Mouse (Mus musculus) heart, adult 2 months (tissue): ENCODE measurements around the gene Hist1h2br. TPM values are rescaled to one million over a fixed set of nuclear protein-coding genes. Genes with fewer than 3 reads are reported as not detected.
"Not testable (repeated sequence)": the region's sequence is repeated elsewhere in the genome, so short reads cannot be mapped to it uniquely, and the experiment has no call there.

Experiments used
- DNase-seq, 2 experiments: peaks; one replicate each; pipeline ENCODE4 v3.0.0; 2021
- H3K27ac ChIP-seq: fragments of 200-600 bp; 2 replicates; pipeline ENCODE4 v1.8.1; 2022
- H3K27me3 ChIP-seq: fragments of 200-500 bp; 2 replicates; pipeline ENCODE4 v1.6.1; 2012; ENCODE audit warnings: mild to moderate bottlenecking, low read length, inconsistent platforms, mixed read lengths; ENCODE audit not compliant: control insufficient read depth, insufficient read depth
- H3K36me3 ChIP-seq: fragments of 200-500 bp; 2 replicates; pipeline ENCODE4 v1.6.1; 2012; ENCODE audit warnings: low read length, inconsistent platforms; ENCODE audit not compliant: control insufficient read depth, insufficient read depth
- H3K4me1 ChIP-seq: fragments of 200-500 bp; 2 replicates; pipeline ENCODE4 v1.6.1; 2011; ENCODE audit warnings: low read length; ENCODE audit not compliant: control insufficient read depth, insufficient read depth
- H3K4me3 ChIP-seq: fragments of 200-600 bp; 2 replicates; pipeline ENCODE4 v1.8.1; 2022
- H3K79me2 ChIP-seq: fragments of 200-500 bp; replicated peaks from 2 replicates; pipeline ENCODE4 v1.6.1; 2012; ENCODE audit warnings: mild to moderate bottlenecking, inconsistent platforms, low read length, moderate library complexity, mixed read lengths; ENCODE audit not compliant: control insufficient read depth, insufficient read depth
- H3K9ac ChIP-seq: fragments of 200-500 bp; 2 replicates; pipeline ENCODE4 v1.6.1; 2012; ENCODE audit warnings: low read depth, mild to moderate bottlenecking, control low read depth, inconsistent platforms, low read length, mixed read lengths
- CTCF ChIP-seq: fragments of 200-600 bp; IDR thresholded peaks from 2 replicates; pipeline ENCODE4 v1.8.1; 2022; ENCODE audit warnings: antibody characterized with exemption, mild to moderate bottlenecking, moderate library complexity
- EP300 ChIP-seq: fragments of 200-500 bp; IDR thresholded peaks from 2 replicates; pipeline ENCODE4 v1.6.1; 2011; ENCODE audit warnings: low read depth, low read length, control low read depth; ENCODE audit not compliant: insufficient read depth
- POLR2A ChIP-seq: fragments of 200-500 bp; IDR thresholded peaks from 2 replicates; pipeline ENCODE4 v1.6.1; 2011; ENCODE audit warnings: mild to moderate bottlenecking, low read depth, low read length, control low read depth; ENCODE audit not compliant: insufficient read depth
- WGBS: fragments of 180-500 bp; shearing (Covaris S2); methylation state at CpG from one replicate; pipeline ENCODE4 v1.1.7; 2018; 5-methylcytosine and 5-hydroxymethylcytosine counted together
- intact Hi-C: fragments of 180-260 bp; cut with DNase I; formaldehyde crosslinking; loops from one replicate; pipeline ENCODE4 v1.15.1; 2025
- long read RNA-seq: library from polyadenylated mRNA; stranded (forward); transcript quantifications from one replicate; pipeline ENCODE4 v2.0.0, GENCODE M21; 2021
- polyA plus RNA-seq: library from polyadenylated mRNA; depleted of rRNA; stranded (reverse); fragments of >200 nt; gene quantifications from 2 replicates; pipeline ENCODE4 v1.2.3, GENCODE M21; 2012; rRNA removed
- total RNA-seq, 2 experiments: library from RNA; stranded (reverse); gene quantifications; 2 replicates each; pipeline ENCODE4 v1.2.3; 2021

The Hist1h2br gene
- total RNA-seq = 10 to 100 TPM; 24.3 to 26.7 TPM
- 3.5 and 12.7 TPM in 2 replicates for polyA plus RNA-seq
- long read RNA-seq, partial matches to known transcripts = 0 of 2 reads
- long read RNA-seq, other reads (novel, unspliced or antisense) = 1 of 2 reads

GRCm38 (mm10) chr13:21833461-21833860 lies at the start of gene Hist1h2br, which contains the start of gene Hist1h2ap:
Hist1h2br (plus strand) TSS chr13:21833743.
Hist1h2ap (minus strand) TSS chr13:21833507.
- H3K9ac ChIP-seq, H3K27ac ChIP-seq, H3K4me3 ChIP-seq, H3K36me3 ChIP-seq, H3K4me1 ChIP-seq, H3K79me2 ChIP-seq, DNase-seq, H3K27me3 ChIP-seq, intact Hi-C loops: not testable (repeated sequence)
- WGBS = no CpG with 5 or more reads among the region's 24 CpGs

- WGBS = 75% methylated on average over 6 of the region's 6 CpGs
- no peak overlapping the region for H3K27ac ChIP-seq
- intact Hi-C loops = loop anchor here (10.0 kb wide), 1 partner anchor 1800 kb away; the partner anchor contains the start of gene Hist1h4d
These were observed 49.2 kb upstream of the Hist1h2br start for GRCm38 (mm10) chr13:21784311-21784710.

GRCm38 (mm10) chr13:21786189-21786898 lies 47.2 kb upstream of the Hist1h2br start:
- no peaks in the 10 kb centered on the region for H3K79me2 ChIP-seq
- no peak overlapping the region; the same call in 1 of the 2 replicates for H3K27ac ChIP-seq
- no peak overlapping the region for H3K4me3 ChIP-seq
- intact Hi-C loops = loop anchor here (2.0 to 10.0 kb wide), 2 partner anchors 34 to 1798 kb away; partner anchors contain the start of genes Hist1h2ak and Hist1h4d
- no peak for TF ChIP-seq POLR2A
- TF ChIP-seq EP300 = no peak
- no peak for TF ChIP-seq CTCF
- H3K27me3 ChIP-seq = no peaks in the 10 kb centered on the region
- DNase-seq = no peak
- peak overlapping the region; percentile 61; the same call in 1 of the 2 replicates for H3K9ac ChIP-seq
- WGBS = 18% methylated on average over 8 of the region's 8 CpGs
- H3K36me3 ChIP-seq = no peaks in the 10 kb centered on the region
- peaks cover 2% of the 10 kb centered on the region; the same call in 1 of the 2 replicates for H3K4me1 ChIP-seq

More at GRCm38 (mm10) chr13:21784311-21784710, 49.2 kb upstream of the Hist1h2br start:
- Histone ChIP-seq H3K4me1 (peaks cover 2% of the 10 kb centered on the region; the same call in 1 of the 2 replicates), H3K4me3 (no peak overlapping the region), H3K9ac (no peak overlapping the region), H3K27me3 (no peaks in the 10 kb centered on the region), H3K79me2 (no peaks in the 10 kb centered on the region), H3K36me3 (no peaks in the 10 kb centered on the region)
- TF ChIP-seq CTCF (no peak), POLR2A (no peak), EP300 (no peak)
- DNase-seq = no peak

- intact Hi-C loops = loop anchor here (2.0 to 10.0 kb wide), 2 partner anchors 34 to 1798 kb away; partner anchors contain the start of genes Hist1h2ak and Hist1h4d
- not testable (repeated sequence) for H3K27ac ChIP-seq, H3K79me2 ChIP-seq, H3K27me3 ChIP-seq, H3K4me1 ChIP-seq, H3K36me3 ChIP-seq
- peak; percentile 13; the same call in 1 of the 2 replicates for TF ChIP-seq CTCF
- TF ChIP-seq POLR2A = peak; percentile 75; the same call in 1 of the 2 replicates
- H3K9ac ChIP-seq = peak within 1 kb of the TSS; percentile 61; the same call in 1 of the 2 replicates
- under 1% methylated on average over 42 of the region's 63 CpGs for WGBS
- peak; percentile 81 to 90 for DNase-seq
- peak within 1 kb of the TSS; percentile 29 for H3K4me3 ChIP-seq
These were observed 46.5 kb upstream of the Hist1h2br start, which contains the start of the genes Hist1h2an and Hist1h2bp for GRCm38 (mm10) chr13:21786899-21787629. Hist1h2an (minus strand) TSS chr13:21787218. Hist1h2bp (plus strand) TSS chr13:21787461.

GRCm38 (mm10) chr13:21787760-21788593 lies 45.6 kb upstream of the Hist1h2br start:
- no peaks in the 10 kb centered on the region for H3K79me2 ChIP-seq
- H3K27ac ChIP-seq = no peak overlapping the region
- no peaks in the 10 kb centered on the region for H3K27me3 ChIP-seq
- DNase-seq = no peak
- no peak for TF ChIP-seq CTCF
- WGBS = 42% methylated on average over 17 of the region's 21 CpGs
- intact Hi-C loops = loop anchor here (2.0 to 10.0 kb wide), 2 partner anchors 35 to 1797 kb away; partner anchors contain the start of genes Hist1h2ak and Hist1h4d
- H3K4me1 ChIP-seq = no peaks in the 10 kb centered on the region; the same call in 1 of the 2 replicates
- no peak overlapping the region for H3K4me3 ChIP-seq
- H3K36me3 ChIP-seq = no peaks in the 10 kb centered on the region
- no peak overlapping the region for H3K9ac ChIP-seq
